Mouse (Mus musculus): ENCODE measurements around the gene Olfr99.

GRCm38 (mm10) chr17:37310146-37310699 is 27.0 kb upstream of the Olfr99 start:
- TF ChIP-seq CTCF (IDR thresholded peaks at IDR 0.05; ENCODE audit: insufficient read depth, low read depth, low read length) (no peak), POLR2A (IDR thresholded peaks at IDR 0.05; ENCODE audit: insufficient read depth, low read depth, low read length) (no peak)

Measured in olfactory bulb, adult 2 months (tissue).